Mouse (Mus musculus): ENCODE data around the gene Iqgap2. TPM values are rescaled to one million over a fixed set of nuclear protein-coding genes. Genes with fewer than 3 reads are reported as not detected.

The Iqgap2 gene
- polyA plus RNA-seq, 1 experiment from 2014 or later = 18.4 TPM

- 0 out of 2 replicates have a peak, but pooled peaks have one; percentile 25 for ATAC-seq (ENCODE audit: insufficient read depth, low FRiP score)
- Histone ChIP-seq H3K27ac (ENCODE audit: low read length) (peak overlapping the region; percentile 54; the same call in 1 of the 2 replicates), H3K9me3 (replicated peaks; ENCODE audit: control insufficient read depth, low read length) (no peaks in the 10 kb centered on the region), H3K4me3 (replicated peaks; ENCODE audit: low read length) (no peak overlapping the region), H3K4me1 (ENCODE audit: control insufficient read depth, insufficient read depth, low read length) (peaks cover 13% of the 10 kb centered on the region), H3K9ac (ENCODE audit: low read length) (no peak overlapping the region; the same call in 1 of the 2 replicates), H3K36me3 (ENCODE audit: control insufficient read depth, insufficient read depth, low read length) (no peaks in the 10 kb centered on the region), H3K4me2 (ENCODE audit: low read depth, low read length) (no peak overlapping the region), H3K27me3 (ENCODE audit: control insufficient read depth, insufficient read depth, low read length) (no peaks in the 10 kb centered on the region)
- WGBS = 30% methylated on average over 3 of the region's 3 CpGs
Measured at GRCm38 (mm10) chr13:95763876-95764517, 127.7 kb downstream of the Iqgap2 start.

DNA sequence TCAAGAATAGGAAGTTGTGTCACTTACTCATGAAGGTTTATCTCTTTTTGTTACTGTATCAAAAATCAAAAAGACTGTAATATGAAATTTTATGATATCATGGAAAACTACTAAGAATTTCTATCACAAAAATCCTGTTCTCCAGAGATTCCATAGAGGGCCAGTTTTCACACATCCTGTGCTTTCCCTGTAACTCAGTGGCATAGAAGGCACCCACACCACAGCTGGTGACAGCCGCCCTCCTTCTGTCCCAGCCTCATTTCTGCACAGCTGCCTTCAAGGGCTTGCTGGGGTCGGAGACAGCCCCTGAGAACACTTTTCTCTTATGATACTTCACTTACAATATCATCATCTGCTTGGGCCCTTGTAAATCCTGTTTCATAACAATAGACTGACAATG is 131.9 kb downstream of the Iqgap2 start:
- H3K27ac ChIP-seq (ENCODE audit: low read length) = no peak overlapping the region
- H3K4me3 ChIP-seq (replicated peaks; ENCODE audit: low read length) = no peak overlapping the region
- 94% methylated on average over 2 of the region's 2 CpGs for WGBS
- no peaks in the 10 kb centered on the region; the same call in 1 of the 2 replicates for H3K36me3 ChIP-seq (ENCODE audit: control insufficient read depth, insufficient read depth, low read length)
- H3K4me2 ChIP-seq (ENCODE audit: low read depth, low read length) = no peak overlapping the region
- no peak overlapping the region for H3K9ac ChIP-seq (ENCODE audit: low read length)
- H3K27me3 ChIP-seq (ENCODE audit: control insufficient read depth, insufficient read depth, low read length) = no peaks in the 10 kb centered on the region
- H3K9me3 ChIP-seq (replicated peaks; ENCODE audit: control insufficient read depth, low read length) = no peaks in the 10 kb centered on the region
- no peak for ATAC-seq (ENCODE audit: insufficient read depth, low FRiP score)
- H3K4me1 ChIP-seq (ENCODE audit: control insufficient read depth, insufficient read depth, low read length) = peaks cover 7% of the 10 kb centered on the region

DNA sequence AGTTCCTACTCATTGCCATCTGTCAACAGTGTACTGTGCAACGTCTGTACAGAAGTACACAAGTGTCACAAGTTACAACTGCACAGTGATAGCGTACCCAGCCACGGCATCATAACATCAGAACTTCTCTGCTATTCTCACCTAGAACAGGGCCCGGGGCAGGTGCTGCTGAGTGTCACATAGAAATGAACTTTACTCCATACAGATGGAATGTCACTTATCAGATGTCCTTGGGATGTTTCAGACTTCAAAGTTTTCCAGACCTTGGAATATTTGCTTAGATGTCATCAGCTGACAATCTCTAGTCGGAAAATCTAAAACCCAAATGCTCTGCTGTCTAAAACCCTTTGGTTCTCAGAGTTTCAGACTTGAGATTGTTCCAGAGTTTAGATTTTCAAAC is 137.4 kb downstream of the Iqgap2 start:
- Histone ChIP-seq H3K4me1 (ENCODE audit: control insufficient read depth, insufficient read depth, low read length) (0 out of 2 replicates have a peak, but pooled peaks cover 3% of the 10 kb centered on the region), H3K4me2 (ENCODE audit: low read depth, low read length) (no peak overlapping the region)

DNA sequence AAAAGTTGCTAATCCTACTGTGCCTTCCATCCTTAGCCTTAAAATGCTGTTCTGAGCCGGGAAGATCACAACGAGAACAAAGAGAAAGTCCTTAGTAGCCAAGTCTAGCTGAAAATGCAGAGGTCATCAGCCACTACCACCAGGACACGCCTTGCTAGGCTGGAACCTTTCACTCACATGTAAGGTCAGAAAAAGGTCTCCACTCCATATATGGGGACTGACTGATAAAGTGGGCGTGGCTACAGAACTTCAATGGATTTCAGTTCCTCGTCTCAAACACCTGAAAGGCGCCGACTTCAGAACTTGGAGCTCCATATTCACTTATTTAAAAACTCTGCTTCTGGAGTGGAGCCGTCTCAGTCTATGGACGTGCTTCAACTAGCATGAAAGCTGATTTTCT is 139.3 kb downstream of the Iqgap2 start:
- Histone ChIP-seq H3K4me2 (ENCODE audit: low read depth, low read length) (no peak overlapping the region), H3K27ac (ENCODE audit: low read length) (no peak overlapping the region), H3K36me3 (ENCODE audit: control insufficient read depth, insufficient read depth, low read length) (no peaks in the 10 kb centered on the region; the same call in 1 of the 2 replicates), H3K27me3 (ENCODE audit: control insufficient read depth, insufficient read depth, low read length) (no peaks in the 10 kb centered on the region), H3K9me3 (replicated peaks; ENCODE audit: control insufficient read depth, low read length) (no peaks in the 10 kb centered on the region), H3K4me1 (ENCODE audit: control insufficient read depth, insufficient read depth, low read length) (0 out of 2 replicates have a peak, but pooled peaks cover 3% of the 10 kb centered on the region), H3K4me3 (replicated peaks; ENCODE audit: low read length) (no peak overlapping the region), H3K9ac (ENCODE audit: low read length) (no peak overlapping the region)
- no peak for ATAC-seq (ENCODE audit: insufficient read depth, low FRiP score)
- 68% methylated on average over 9 of the region's 9 CpGs for WGBS

More for the DNA sequence above, 137.4 kb downstream of the Iqgap2 start:
- Histone ChIP-seq H3K9ac (ENCODE audit: low read length) (no peak overlapping the region), H3K27me3 (ENCODE audit: control insufficient read depth, insufficient read depth, low read length) (no peaks in the 10 kb centered on the region), H3K9me3 (replicated peaks; ENCODE audit: control insufficient read depth, low read length) (no peaks in the 10 kb centered on the region), H3K36me3 (ENCODE audit: control insufficient read depth, insufficient read depth, low read length) (no peaks in the 10 kb centered on the region; the same call in 1 of the 2 replicates), H3K27ac (ENCODE audit: low read length) (no peak overlapping the region), H3K4me3 (replicated peaks; ENCODE audit: low read length) (no peak overlapping the region)
- no peak for ATAC-seq (ENCODE audit: insufficient read depth, low FRiP score)
- 78% methylated on average over 5 of the region's 5 CpGs for WGBS

- Histone ChIP-seq H3K4me3 (replicated peaks; ENCODE audit: low read length) (no peak overlapping the region), H3K9me3 (replicated peaks; ENCODE audit: control insufficient read depth, low read length) (no peaks in the 10 kb centered on the region), H3K4me1 (ENCODE audit: control insufficient read depth, insufficient read depth, low read length) (peaks cover 24% of the 10 kb centered on the region), H3K36me3 (ENCODE audit: control insufficient read depth, insufficient read depth, low read length) (no peaks in the 10 kb centered on the region), H3K27ac (ENCODE audit: low read length) (peak overlapping the region; percentile 12; the same call in 1 of the 2 replicates), H3K27me3 (ENCODE audit: control insufficient read depth, insufficient read depth, low read length) (no peaks in the 10 kb centered on the region), H3K9ac (ENCODE audit: low read length) (no peak overlapping the region), H3K4me2 (ENCODE audit: low read depth, low read length) (no peak overlapping the region)
- no peak for ATAC-seq (ENCODE audit: insufficient read depth, low FRiP score)
- WGBS = 60% methylated on average over 11 of the region's 11 CpGs
Measured at GRCm38 (mm10) chr13:95747541-95747940, 144.2 kb downstream of the Iqgap2 start.

- ATAC-seq (ENCODE audit: insufficient read depth, low FRiP score) = no peak
- WGBS = 58% methylated on average over 7 of the region's 7 CpGs
- no peak overlapping the region for H3K4me3 ChIP-seq (replicated peaks; ENCODE audit: low read length)
- H3K9ac ChIP-seq (ENCODE audit: low read length) = no peak overlapping the region
- no peaks in the 10 kb centered on the region for H3K9me3 ChIP-seq (replicated peaks; ENCODE audit: control insufficient read depth, low read length)
- H3K4me2 ChIP-seq (ENCODE audit: low read depth, low read length) = no peak overlapping the region
- no peaks in the 10 kb centered on the region for H3K27me3 ChIP-seq (ENCODE audit: control insufficient read depth, insufficient read depth, low read length)
- H3K27ac ChIP-seq (ENCODE audit: low read length) = peak overlapping the region; percentile 46; the same call in 1 of the 2 replicates
- H3K36me3 ChIP-seq (ENCODE audit: control insufficient read depth, insufficient read depth, low read length) = no peaks in the 10 kb centered on the region
- H3K4me1 ChIP-seq (ENCODE audit: control insufficient read depth, insufficient read depth, low read length) = peaks cover 25% of the 10 kb centered on the region
Measured at GRCm38 (mm10) chr13:95747101-95747500, 144.6 kb downstream of the Iqgap2 start.

- Histone ChIP-seq H3K4me1 (ENCODE audit: control insufficient read depth, insufficient read depth, low read length) (peaks cover 27% of the 10 kb centered on the region), H3K4me3 (replicated peaks; ENCODE audit: low read length) (no peak overlapping the region), H3K4me2 (ENCODE audit: low read depth, low read length) (no peak overlapping the region), H3K27ac (ENCODE audit: low read length) (0 out of 2 replicates have a peak overlapping the region, but pooled peaks have one; percentile 8), H3K36me3 (ENCODE audit: control insufficient read depth, insufficient read depth, low read length) (no peaks in the 10 kb centered on the region), H3K27me3 (ENCODE audit: control insufficient read depth, insufficient read depth, low read length) (no peaks in the 10 kb centered on the region), H3K9me3 (replicated peaks; ENCODE audit: control insufficient read depth, low read length) (no peaks in the 10 kb centered on the region), H3K9ac (ENCODE audit: low read length) (no peak overlapping the region)
- WGBS = 8% methylated on average over 6 of the region's 6 CpGs
- peak; percentile 67; the same call in 1 of the 2 replicates for ATAC-seq (ENCODE audit: insufficient read depth, low FRiP score)
Measured at GRCm38 (mm10) chr13:95746509-95746908, 145.2 kb downstream of the Iqgap2 start.

DNA sequence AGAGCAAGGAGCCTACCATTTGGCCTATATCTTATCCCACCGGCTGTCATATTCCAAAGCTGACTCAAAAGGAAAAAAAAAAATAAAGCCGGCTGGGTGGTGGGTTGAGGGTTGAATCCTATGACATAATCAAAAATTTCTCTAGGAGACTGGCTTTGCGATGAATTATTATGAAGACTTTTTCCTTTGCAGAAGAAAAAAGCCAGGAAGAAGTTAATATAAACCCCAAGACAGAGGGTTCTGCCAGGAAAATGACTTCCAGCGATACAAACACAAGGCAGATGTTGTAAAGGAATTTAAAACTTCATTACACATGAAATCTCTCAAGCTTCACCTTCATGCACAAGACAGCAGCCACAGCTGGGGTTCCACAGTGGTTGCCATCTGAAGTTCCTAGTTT is 146.3 kb downstream of the Iqgap2 start:
- H3K27ac ChIP-seq (ENCODE audit: low read length) = peak overlapping the region; percentile 76

DNA sequence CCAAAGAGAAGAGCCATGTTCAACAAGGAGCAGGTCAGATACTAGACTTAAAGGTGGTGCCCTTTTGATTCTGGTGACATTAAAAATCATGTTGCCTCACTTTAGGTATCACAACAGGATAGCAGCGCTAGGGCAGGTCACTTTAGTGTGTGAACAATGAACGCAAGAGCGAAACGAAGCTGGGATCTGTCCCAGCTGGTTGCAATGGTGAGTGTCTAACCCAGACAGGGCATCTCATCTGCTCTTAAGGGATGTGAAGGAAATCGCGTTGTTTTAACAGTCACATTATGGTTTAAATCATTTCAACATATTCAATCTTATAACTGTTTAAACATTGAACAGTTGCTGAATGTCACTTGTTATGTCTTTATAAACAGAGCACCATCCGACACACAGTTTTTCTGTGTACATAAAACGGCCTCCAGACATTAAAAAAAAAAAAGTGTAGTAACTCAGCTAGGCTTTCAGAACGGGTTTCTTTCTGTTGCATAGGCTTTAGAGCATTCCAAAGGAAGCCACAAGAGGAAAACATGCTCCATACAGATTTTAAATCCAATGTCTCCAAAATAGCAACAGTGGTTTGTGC is 148.7 kb downstream of the Iqgap2 start:
- Histone ChIP-seq H3K9ac (ENCODE audit: low read length) (no peak overlapping the region), H3K36me3 (ENCODE audit: control insufficient read depth, insufficient read depth, low read length) (no peaks in the 10 kb centered on the region), H3K4me2 (ENCODE audit: low read depth, low read length) (no peak overlapping the region), H3K9me3 (replicated peaks; ENCODE audit: control insufficient read depth, low read length) (no peaks in the 10 kb centered on the region), H3K4me1 (ENCODE audit: control insufficient read depth, insufficient read depth, low read length) (peaks cover 27% of the 10 kb centered on the region), H3K4me3 (replicated peaks; ENCODE audit: low read length) (no peak overlapping the region), H3K27ac (ENCODE audit: low read length) (peak overlapping the region; percentile 76), H3K27me3 (ENCODE audit: control insufficient read depth, insufficient read depth, low read length) (no peaks in the 10 kb centered on the region)
- 35% methylated on average over 9 of the region's 9 CpGs for WGBS
- ATAC-seq (ENCODE audit: insufficient read depth, low FRiP score) = peak; percentile 37; the same call in 1 of the 2 replicates

More for the DNA sequence above, 146.3 kb downstream of the Iqgap2 start:
- Histone ChIP-seq H3K4me3 (replicated peaks; ENCODE audit: low read length) (no peak overlapping the region), H3K4me2 (ENCODE audit: low read depth, low read length) (no peak overlapping the region), H3K9ac (ENCODE audit: low read length) (no peak overlapping the region), H3K36me3 (ENCODE audit: control insufficient read depth, insufficient read depth, low read length) (no peaks in the 10 kb centered on the region), H3K9me3 (replicated peaks; ENCODE audit: control insufficient read depth, low read length) (no peaks in the 10 kb centered on the region), H3K4me1 (ENCODE audit: control insufficient read depth, insufficient read depth, low read length) (peaks cover 27% of the 10 kb centered on the region), H3K27me3 (ENCODE audit: control insufficient read depth, insufficient read depth, low read length) (no peaks in the 10 kb centered on the region)
- WGBS = 51% methylated on average over 4 of the region's 4 CpGs
- ATAC-seq (ENCODE audit: insufficient read depth, low FRiP score) = no peak

Measured in stomach, embryonic 16.5 days (tissue).